Mouse (Mus musculus) ES-Bruce4 (cell line): ENCODE results near the gene Otoa.

Experiments
- CTCF ChIP-seq: IDR thresholded peaks from one replicate; pipeline ENCODE4 v1.8.1; 2011; ENCODE audit warnings: low read depth, low read length
- EP300 ChIP-seq: IDR thresholded peaks from 2 replicates; pipeline ENCODE4 v1.6.1; 2011; ENCODE audit warnings: low read depth, low read length; ENCODE audit not compliant: insufficient read depth
- POLR2A ChIP-seq: IDR thresholded peaks from one replicate; pipeline ENCODE4 v1.8.1; 2011; ENCODE audit warnings: low read length; ENCODE audit not compliant: insufficient read depth

DNA sequence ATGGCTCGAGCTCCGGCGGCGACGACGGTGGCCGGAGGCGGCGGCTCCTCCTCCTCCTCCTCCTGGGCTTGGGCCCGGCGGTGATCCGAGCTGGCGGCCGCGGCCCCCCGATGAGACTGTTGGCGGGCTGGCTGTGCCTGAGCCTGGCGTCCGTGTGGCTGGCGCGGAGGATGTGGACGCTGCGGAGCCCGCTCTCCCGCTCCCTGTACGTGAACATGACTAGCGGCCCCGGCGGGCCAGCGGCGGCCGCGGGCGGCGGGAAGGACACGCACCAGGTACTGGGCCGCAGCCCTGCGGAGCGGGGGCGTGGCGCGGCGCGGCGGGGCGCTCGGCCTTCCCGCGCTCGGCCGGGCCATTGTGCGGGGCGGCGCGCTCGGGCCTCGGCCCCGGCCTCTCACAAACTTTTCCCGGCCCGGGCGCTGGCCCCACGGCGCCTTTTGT, 46.7 kb upstream of the Otoa start:
- TF ChIP-seq POLR2A = no peak
- no peak for TF ChIP-seq CTCF
- no peak for TF ChIP-seq EP300
